Mouse (Mus musculus) frontal cortex, postnatal 25 days (tissue): ENCODE results near the gene Naa38.
"Not testable (repeated sequence)": the region's sequence is repeated elsewhere in the genome, so short reads cannot be mapped to it uniquely, and the experiment has no call there.

Experiments used
- DNase-seq, 2 experiments: peaks; one replicate each; pipeline ENCODE4 v3.0.0; 2022; ENCODE audit warnings: low spot score in 2 of 2

Naa38 gene

GRCm38 (mm10) chr11:69373223-69373965 lies 21.9 kb upstream of the Naa38 start:
- no peak for DNase-seq

DNA sequence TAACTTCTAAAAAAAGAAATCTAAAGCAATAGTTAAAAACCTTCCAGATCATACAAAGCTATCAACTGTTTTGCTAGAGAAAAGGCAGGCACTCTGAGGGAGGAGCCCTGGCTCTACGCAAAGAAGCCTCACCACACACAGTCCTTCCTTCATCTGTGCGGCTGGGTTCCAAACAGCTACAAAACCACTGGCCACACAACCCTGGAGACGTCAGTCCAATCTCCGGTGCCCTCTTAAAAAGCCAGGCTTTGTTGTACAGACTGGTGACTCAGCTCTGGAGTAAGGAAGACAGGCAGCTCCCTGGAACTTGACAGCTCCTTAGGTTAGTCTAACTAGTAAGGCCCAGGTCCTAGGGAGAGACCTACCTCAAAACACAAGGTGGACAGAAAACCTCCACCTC lies 19.6 kb upstream of the Naa38 start:
- no peak for DNase-seq

- no peak for DNase-seq
Observed at GRCm38 (mm10) chr11:69377766-69378165, 17.5 kb upstream of the Naa38 start.

GRCm38 (mm10) chr11:69379600-69379999 lies 15.7 kb upstream of the Naa38 start:
- no peak for DNase-seq

DNA sequence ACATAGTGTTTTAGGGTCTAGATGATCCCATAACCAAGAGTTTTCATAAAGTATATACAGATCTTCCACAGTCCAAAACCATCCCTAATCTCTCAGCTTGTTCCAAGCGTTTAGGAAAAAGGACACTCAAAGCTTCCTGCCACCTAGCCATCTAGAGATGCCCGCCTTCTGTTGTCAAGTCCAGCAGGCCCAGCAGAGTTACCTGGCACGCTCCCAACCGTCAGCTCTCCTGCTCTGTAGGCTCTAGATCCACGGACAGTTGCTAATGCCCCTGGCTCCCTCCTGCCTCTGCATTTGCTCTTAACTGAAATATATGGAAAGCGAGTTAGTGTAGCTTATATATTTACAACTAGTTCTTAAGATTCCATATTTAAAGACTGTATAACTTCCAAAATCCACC lies 13.9 kb upstream of the Naa38 start:
- no peak for DNase-seq

GRCm38 (mm10) chr11:69382478-69383105 lies 12.7 kb upstream of the Naa38 start:
- DNase-seq = no peak

DNA sequence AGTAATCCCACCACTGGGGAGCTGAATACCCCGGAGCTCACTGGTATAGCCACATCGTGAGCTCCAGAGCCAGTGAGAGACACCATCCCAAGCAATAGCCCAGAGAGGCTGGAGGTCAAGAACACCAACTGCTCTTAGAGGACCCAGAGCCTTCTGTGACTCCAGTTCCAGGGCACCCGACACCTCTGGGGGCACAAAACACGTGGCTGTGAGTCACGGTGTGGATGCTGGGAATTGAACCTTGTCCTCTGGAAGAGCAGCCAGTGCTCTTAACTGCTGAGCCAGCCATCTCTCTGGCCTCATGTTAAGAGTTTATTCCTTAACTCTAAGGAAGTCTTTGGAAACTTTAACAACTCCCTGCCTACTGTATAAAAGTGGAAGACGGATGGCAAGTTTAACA lies 10.3 kb upstream of the Naa38 start:
- no peak for DNase-seq

DNA sequence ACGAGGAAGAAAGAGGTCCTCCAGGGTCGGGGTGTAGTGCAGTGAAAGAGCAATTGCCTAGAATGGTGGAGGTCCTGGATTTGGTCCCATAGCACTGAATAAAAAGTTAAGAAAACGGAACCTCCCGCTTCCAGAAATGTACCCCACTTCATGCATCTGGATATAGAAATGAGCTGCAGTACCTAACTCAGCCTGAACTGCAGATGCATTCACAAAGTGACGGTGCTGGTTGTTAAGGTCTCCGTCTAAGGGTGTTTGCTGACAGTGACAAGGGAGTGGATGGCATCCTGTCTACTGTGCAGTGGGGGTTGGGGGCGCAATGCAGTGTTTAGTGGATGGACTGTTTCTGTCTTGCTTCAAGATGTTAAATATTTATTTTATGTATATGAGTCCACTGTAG lies 8.5 kb upstream of the Naa38 start:
- no peak for DNase-seq

DNA sequence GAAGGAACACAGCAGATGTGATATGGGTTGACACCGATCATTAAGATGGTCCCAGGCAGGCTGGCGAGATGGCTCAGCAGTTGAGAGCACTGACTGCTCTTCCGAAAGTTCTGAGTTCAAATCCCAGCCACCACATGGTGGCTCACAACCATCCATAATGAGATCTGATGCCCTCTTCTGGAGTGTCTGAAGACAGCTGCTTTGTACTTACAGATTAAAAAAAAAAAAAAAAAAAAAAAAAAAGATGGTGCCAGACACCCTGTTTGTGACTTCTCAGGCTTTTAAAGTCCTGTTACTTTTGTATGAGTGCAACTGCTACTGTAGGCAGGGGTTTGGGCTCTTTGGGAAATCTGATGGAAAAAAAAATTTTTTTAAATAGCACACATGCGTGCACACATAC lies 6.6 kb upstream of the Naa38 start:
- DNase-seq = no peak

DNA sequence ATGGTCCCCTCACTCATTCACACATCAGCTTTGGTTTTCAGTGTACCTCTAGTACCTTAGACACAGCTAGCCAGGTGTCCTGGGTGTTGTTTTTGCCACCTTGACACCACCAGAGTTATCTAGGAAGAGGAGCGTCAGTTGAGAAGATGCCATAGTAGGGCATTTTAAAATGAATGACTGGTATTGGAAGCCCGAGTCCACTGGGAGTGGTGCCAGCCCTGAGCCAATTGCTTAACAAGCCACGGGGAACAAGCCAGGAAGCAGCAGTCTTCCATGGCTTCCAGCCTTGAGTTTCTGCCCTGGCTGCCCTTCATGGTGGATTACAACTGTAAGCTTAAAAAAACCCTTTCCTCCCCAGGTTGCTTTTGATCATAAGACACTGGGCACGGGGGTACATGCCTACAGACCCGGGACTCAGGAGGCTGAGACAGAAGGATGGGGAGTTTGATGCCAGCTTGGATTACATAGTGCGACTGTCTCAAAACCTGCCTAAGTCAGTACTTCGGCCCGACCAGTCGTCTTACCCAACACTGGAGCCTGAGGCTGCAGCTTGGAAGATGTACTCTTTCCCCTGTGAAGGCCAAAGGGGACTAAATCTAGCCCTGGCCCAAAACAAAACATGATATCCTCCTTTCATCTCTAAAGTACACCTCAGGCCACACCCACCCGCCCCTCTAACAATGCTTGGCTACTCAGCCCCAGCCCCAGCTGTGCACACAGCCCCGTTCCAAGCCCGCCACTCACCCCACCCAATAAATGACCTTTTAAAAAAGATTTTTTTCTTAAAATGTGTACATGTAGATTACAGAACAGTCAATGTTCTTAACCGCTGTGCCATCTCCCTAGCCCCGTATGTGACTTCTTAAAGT lies 5.5 kb upstream of the Naa38 start:
- peak in 1 of 2 experiments; percentile 28 for DNase-seq

DNA sequence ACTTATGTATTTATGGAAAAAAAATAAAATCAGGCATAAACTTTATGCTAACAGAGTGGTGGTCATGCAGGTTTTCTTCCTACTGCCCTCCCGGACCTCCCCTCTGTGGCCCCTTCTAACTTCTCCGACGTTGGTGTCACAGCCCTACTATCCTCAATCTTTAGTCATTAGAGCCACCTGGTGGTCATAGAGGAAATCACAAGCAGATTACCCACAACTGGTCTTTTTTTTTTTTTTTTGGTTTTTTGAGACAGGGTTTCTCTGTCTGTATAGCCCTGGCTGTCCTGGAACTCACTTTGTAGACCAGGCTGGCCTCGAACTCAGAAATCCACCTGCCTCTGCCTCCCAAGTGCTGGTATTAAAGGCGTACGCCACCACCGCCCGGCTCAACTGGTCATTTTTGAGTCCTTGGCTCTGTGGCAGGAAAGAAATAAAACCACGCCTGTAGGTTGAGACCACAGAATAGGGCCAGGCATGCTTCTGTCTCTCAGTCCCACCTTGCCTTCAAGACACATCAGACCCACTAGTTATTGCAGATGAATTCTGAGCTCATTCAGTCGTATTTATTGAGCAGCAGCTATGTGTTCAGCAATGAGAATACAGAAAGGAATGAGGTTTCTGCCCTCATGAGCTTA lies 4.8 kb upstream of the Naa38 start:
- DNase-seq = peak in 1 of 2 experiments; percentile 72

GRCm38 (mm10) chr11:69394591-69395167 lies 608 bp upstream of the Naa38 start:
- DNase-seq = not testable (repeated sequence)

DNA sequence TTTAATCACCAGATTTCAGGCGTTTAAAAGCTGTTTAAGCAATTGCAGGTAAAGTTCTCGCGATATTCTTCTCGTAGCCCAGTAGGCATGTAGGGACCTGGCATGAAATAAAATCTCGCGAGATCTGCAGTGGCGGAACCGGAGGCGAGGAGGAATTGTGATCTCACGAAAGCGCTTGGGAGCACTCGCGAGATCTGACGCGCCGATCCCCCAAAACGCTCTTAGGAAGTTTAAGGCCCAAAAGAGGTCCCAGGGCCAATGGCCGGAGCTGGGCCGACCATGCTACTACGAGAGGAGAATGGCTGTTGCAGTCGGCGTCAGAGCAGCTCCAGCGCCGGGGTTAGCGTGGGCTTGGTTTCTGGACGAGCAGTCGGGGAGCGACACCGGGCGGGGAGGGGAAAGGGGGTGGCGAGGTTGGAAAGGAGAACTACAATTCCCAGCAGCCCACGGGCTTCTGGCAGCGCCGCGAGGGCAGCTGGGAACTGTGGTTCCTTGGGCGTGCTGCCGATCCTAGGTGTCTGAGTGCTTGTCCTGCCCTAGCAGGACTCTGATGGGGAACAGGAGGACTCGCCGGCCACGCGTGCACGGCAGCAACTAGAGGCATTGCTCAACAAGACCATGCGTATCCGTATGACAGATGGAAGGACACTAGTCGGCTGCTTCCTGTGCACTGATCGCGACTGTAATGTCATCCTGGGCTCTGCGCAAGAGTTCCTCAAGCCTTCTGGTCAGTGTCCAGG lies 517 bp downstream of the Naa38 start:
- peak; percentile 91 to 95 for DNase-seq

- no peak for DNase-seq
Observed at GRCm38 (mm10) chr11:69396772-69397171, 1.5 kb downstream of the Naa38 start.

GRCm38 (mm10) chr11:69397581-69398057 lies 2.3 kb downstream of the Naa38 start:
- DNase-seq = no peak

- DNase-seq = no peak
Observed at GRCm38 (mm10) chr11:69398059-69398458, 2.8 kb downstream of the Naa38 start, which contains the start of gene Tmem88. Tmem88 (minus strand) TSS chr11:69398234.

- no peak for DNase-seq
Observed at GRCm38 (mm10) chr11:69398486-69399200, 3.4 kb downstream of the Naa38 start.

DNA sequence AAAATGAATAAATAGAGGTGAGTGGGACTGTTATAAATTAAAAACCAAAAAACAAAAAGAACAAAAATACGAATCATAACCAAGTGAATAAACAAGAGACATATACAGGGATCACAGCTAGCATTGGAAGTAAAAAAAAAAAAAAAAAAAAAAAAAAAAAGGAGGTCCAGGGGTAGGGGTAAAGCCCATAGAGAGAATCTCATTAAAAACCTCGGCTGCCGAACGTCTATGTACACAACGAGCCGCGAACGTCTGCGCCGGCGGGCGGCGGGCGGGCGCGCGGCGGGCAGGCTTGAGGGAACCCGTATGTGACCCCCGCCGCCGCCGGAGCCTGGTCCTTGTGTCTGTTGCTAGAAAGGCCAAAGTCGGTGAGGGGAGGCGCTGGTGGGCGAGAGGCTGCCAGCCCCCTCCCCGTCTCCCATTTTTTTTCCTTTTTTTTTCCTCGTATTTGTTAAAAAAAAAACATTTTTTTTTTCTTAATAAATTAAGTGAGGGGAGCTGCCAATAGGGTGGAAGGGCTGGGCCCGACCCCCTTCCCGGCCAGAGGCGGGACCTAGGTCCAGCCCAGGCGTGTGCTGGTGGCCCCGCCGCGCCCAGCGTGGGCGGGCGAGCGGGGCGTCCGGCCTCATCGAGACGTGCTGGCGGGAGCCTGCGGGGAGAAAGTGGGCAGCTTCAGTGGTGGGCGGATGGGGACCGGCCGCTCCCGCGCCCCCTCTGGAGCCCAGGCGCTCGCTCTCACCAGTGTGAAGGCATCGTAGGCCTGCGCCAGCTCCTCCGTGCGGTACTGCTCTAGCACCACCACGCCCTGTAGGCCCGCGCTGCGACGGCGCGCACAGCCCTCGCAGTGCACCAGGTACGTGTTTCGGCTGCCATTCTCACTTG lies 4.2 kb downstream of the Naa38 start:
- no peak for DNase-seq
